ENCODE assay signal across 8 mouse cellular contexts in the genomic region with DNA sequence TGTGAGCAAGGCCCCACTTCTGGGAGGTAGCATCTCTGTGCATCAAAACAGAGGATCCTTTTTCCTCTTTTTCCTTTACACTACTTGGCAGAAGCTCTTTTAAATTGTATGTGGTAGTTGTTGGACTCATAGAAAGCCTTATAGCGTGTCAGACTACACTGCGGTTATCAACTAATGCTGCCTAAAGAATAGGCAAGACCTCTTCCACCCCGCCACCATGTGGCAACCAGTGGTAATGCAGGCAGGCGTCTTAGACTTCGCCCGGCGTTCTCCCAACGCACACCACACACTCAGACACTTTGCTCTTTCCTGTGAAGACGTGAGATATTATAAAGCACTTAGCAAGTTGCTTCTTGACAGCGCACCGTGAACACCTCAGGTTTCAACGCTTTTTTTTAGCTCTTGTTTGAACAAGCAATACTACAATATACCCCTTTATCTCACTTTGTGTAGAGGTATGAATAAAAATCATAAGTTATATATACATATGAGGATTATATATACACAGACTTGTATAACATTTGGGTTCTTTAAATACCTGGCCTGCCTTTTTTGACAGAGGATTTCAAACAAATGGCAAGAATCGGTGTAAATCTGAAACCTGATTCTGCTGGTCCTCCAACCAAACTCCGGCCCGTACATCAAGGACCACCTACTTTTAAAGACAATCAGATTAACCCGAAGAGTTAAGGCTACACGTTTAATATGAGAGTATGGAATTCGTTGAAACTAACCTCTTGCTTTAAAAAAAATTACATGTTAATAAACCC. TPM values are rescaled to one million over a fixed set of nuclear protein-coding genes. Genes with fewer than 3 reads are reported as not detected.
A peak's percentile ranks its signal among the peaks of the same experiment; 100 is the strongest.
DNase-seq lines count a peak whose midpoint lies in the region; ATAC-seq and TF ChIP-seq lines count a peak whose summit lies in the region.

No protein-coding gene starts in this region.

- ATAC-seq in forebrain, embryonic 11.5 days (replicated peaks; ENCODE audit: low FRiP score), result peak; percentile 26; the same call in 1 of the 2 replicates
- ATAC-seq in lung, embryonic 15.5 days (ENCODE audit: borderline replicate concordance, extremely low read depth, low FRiP score, low TSS enrichment), result 0 out of 2 replicates have a peak, but pooled peaks have one; percentile 50

- H3K9ac ChIP-seq in CH12.LX (ENCODE audit: insufficient read depth, low read depth), result no peak overlapping the region
- H3K9ac ChIP-seq in forebrain, embryonic 11.5 days (ENCODE audit: low read length), result no peak overlapping the region
- H3K9ac ChIP-seq in lung, embryonic 15.5 days, result no peak overlapping the region

- 13% methylated on average over 18 of the region's 18 CpGs for WGBS in forebrain, embryonic 11.5 days
- WGBS in lung, embryonic 15.5 days, result 8% methylated on average over 18 of the region's 18 CpGs
- WGBS in thymus, adult 2 months, result 13% methylated on average over 18 of the region's 18 CpGs

- no peaks in the 10 kb centered on the region for H3K36me3 ChIP-seq in CH12.LX (replicated peaks in 1 of 2; ENCODE audit: control insufficient read depth in 1 of 2, insufficient read depth in 1 of 2, low read length in 1 of 2)
- H3K36me3 ChIP-seq in forebrain, embryonic 11.5 days (ENCODE audit: control insufficient read depth, insufficient read depth, low read length), result no peaks in the 10 kb centered on the region
- H3K36me3 ChIP-seq in lung, embryonic 15.5 days, result no peaks in the 10 kb centered on the region
- H3K36me3 ChIP-seq in thymus, adult 2 months (ENCODE audit: control insufficient read depth, insufficient read depth, low read length), result no peaks in the 10 kb centered on the region

- no peak for TF ChIP-seq POLR2A in CH12.LX (IDR thresholded peaks at IDR 0.05; ENCODE audit: low read depth, low read length)
- TF ChIP-seq POLR2A in thymus, adult 2 months (IDR thresholded peaks at IDR 0.05; ENCODE audit: control insufficient read depth, extremely low read depth, insufficient read depth, low read length, poor library complexity), result no peak

- H3K4me3 ChIP-seq in CH12.LX (replicated peaks in 1 of 3; ENCODE audit: low read depth in 2 of 3, low read length in 2 of 3, poor library complexity in 1 of 3), result no peak overlapping the region
- H3K4me3 ChIP-seq in forebrain, embryonic 11.5 days (ENCODE audit: low read depth, low read length), result no peak overlapping the region
- H3K4me3 ChIP-seq in layer of hippocampus, adult 2 months, result no peak overlapping the region
- no peak overlapping the region for H3K4me3 ChIP-seq in lung, embryonic 15.5 days
- no peak overlapping the region for H3K4me3 ChIP-seq in thymus, adult 2 months (ENCODE audit: control insufficient read depth, insufficient read depth, low read length)

- no peaks in the 10 kb centered on the region for H3K79me2 ChIP-seq in CH12.LX (replicated peaks; ENCODE audit: control insufficient read depth, extremely low read depth, insufficient read depth, poor library complexity, severe bottlenecking)

- TF ChIP-seq RAD21 in CH12.LX (IDR thresholded peaks at IDR 0.05; ENCODE audit: low read depth, low read length), result peak; percentile 82

- peaks cover 3 to 32% of the 10 kb centered on the region in 2 experiments; a peak in 3 of 4 replicates for H3K4me1 ChIP-seq in CH12.LX (ENCODE audit: control insufficient read depth in 1 of 2, insufficient read depth in 2 of 2)
- no peaks in the 10 kb centered on the region; the same call in 1 of the 2 replicates for H3K4me1 ChIP-seq in forebrain, embryonic 11.5 days (replicated peaks; ENCODE audit: control insufficient read depth, insufficient read depth, low read length)
- peaks cover 8% of the 10 kb centered on the region for H3K4me1 ChIP-seq in lung, embryonic 15.5 days
- no peaks in the 10 kb centered on the region; the same call in 1 of the 2 replicates for H3K4me1 ChIP-seq in thymus, adult 2 months (replicated peaks; ENCODE audit: control insufficient read depth, insufficient read depth, low read length)

- peak overlapping the region; percentile 68; the same call in 1 of the 2 replicates for H3K4me2 ChIP-seq in CH12.LX (ENCODE audit: insufficient read depth, low read depth, poor library complexity, severe bottlenecking)
- no peak overlapping the region for H3K4me2 ChIP-seq in forebrain, embryonic 11.5 days (ENCODE audit: low read depth, low read length, severe bottlenecking)
- peak overlapping the region; percentile 52; the same call in 1 of the 2 replicates for H3K4me2 ChIP-seq in lung, embryonic 15.5 days

- in situ Hi-C loops in CH12.LX (cut with MboI; ENCODE audit: low pct_ligation_motif_present, low pct_unique_long_range_greater_than_20kb, low sequenced_read_pairs), result loop anchor here (5.0 to 25.0 kb wide), 6 partner anchors 149 to 491 kb away; partner anchors contain the start of gene Pou2f1

- no peak overlapping the region for H3K27ac ChIP-seq in CH12.LX (ENCODE audit: insufficient read depth, low read depth)
- H3K27ac ChIP-seq in forebrain, embryonic 11.5 days (ENCODE audit: low read depth, low read length), result no peak overlapping the region
- no peak overlapping the region for H3K27ac ChIP-seq in layer of hippocampus, adult 2 months
- H3K27ac ChIP-seq in lung, embryonic 15.5 days, result no peak overlapping the region
- no peak overlapping the region for H3K27ac ChIP-seq in thymus, adult 2 months (ENCODE audit: control insufficient read depth, insufficient read depth, low read length)

- DNase-seq in CH12.LX (ENCODE audit: extremely low read depth), result peak; percentile 76
- DNase-seq in c-Kit-negative CD71-positive TER-119-positive erythroid progenitor cells, embryonic 14.5 days (ENCODE audit: low read depth, low spot score), result peak; percentile 43
- DNase-seq in forebrain, embryonic 11.5 days (ENCODE audit: low spot score), result peak; percentile 95
- DNase-seq in heart, postnatal 14 days, result peak; percentile 87 to 95
- DNase-seq in layer of hippocampus, adult 2 months (ENCODE audit: low spot score in 2 of 2), result peak; percentile 80 to 97
- peak; percentile 55 for DNase-seq in ovary, adult 18-20 months (ENCODE audit: low spot score)
- peak; percentile 93 for DNase-seq in thymus, adult 2 months

- no peaks in the 10 kb centered on the region for H3K9me3 ChIP-seq in CH12.LX (replicated peaks; ENCODE audit: low read length)
- H3K9me3 ChIP-seq in forebrain, embryonic 11.5 days (ENCODE audit: control insufficient read depth, low read length), result no peaks in the 10 kb centered on the region
- H3K9me3 ChIP-seq in lung, embryonic 15.5 days, result no peaks in the 10 kb centered on the region

- dilution Hi-C loops in CH12.LX (cut with MboI; ENCODE audit: extremely low pct_ligation_motif_present, extremely low pct_unique_long_range_greater_than_20kb, low sequenced_read_pairs), result no loop called here

- intact Hi-C loops in heart, postnatal 14 days (cut with DNase I), result loop anchor here (1.0 to 10.0 kb wide), 9 partner anchors 51 to 519 kb away; partner anchors contain the start of gene Mpzl1

- TF ChIP-seq CTCF in CH12.LX (conservative IDR thresholded peaks at IDR 0.05 in 1 of 2, IDR thresholded peaks at IDR 0.05 in 1 of 2; ENCODE audit: low read depth in 2 of 2, low read length in 2 of 2), result peak; percentile 93 to 96
- peak; percentile 99; the same call in 1 of the 2 replicates for TF ChIP-seq CTCF in layer of hippocampus, adult 2 months (conservative IDR thresholded peaks at IDR 0.05)
- TF ChIP-seq CTCF in thymus, adult 2 months (IDR thresholded peaks at IDR 0.05; ENCODE audit: borderline replicate concordance, control insufficient read depth, extremely low read depth, insufficient read depth, low read length, poor library complexity), result peak; percentile 89

- H3K27me3 ChIP-seq in CH12.LX (replicated peaks), result peaks cover 28% of the 10 kb centered on the region
- H3K27me3 ChIP-seq in forebrain, embryonic 11.5 days (ENCODE audit: control insufficient read depth, insufficient read depth, low read length), result peaks cover 4% of the 10 kb centered on the region
- peaks cover 28% of the 10 kb centered on the region for H3K27me3 ChIP-seq in lung, embryonic 15.5 days
- peaks cover 3% of the 10 kb centered on the region; the same call in 1 of the 2 replicates for H3K27me3 ChIP-seq in thymus, adult 2 months (ENCODE audit: control insufficient read depth, insufficient read depth, low read length)

- no peak for TF ChIP-seq EP300 in CH12.LX (IDR thresholded peaks at IDR 0.05; ENCODE audit: low read length)

TF ChIP-seq in CH12.LX, 34 proteins besides CTCF, POLR2A, EP300 and RAD21 (continues in another document):
- TF ChIP-seq SMC3 (IDR thresholded peaks at IDR 0.05; ENCODE audit: low read depth, low read length), result peak; percentile 97
- TF ChIP-seq USF2 (conservative IDR thresholded peaks at IDR 0.05; ENCODE audit: low read depth, low read length), result no peak
- 0 out of 2 replicates have a peak, but pooled peaks have one; percentile 29 for TF ChIP-seq ELF1 (IDR thresholded peaks at IDR 0.05; ENCODE audit: low read depth, low read length)
- no peak; the same call in 1 of the 2 replicates for TF ChIP-seq HCFC1 (IDR thresholded peaks at IDR 0.05; ENCODE audit: low read depth, low read length)
- no peak for TF ChIP-seq JUN (IDR thresholded peaks at IDR 0.05; ENCODE audit: insufficient read depth, low read depth, low read length)
- TF ChIP-seq ETS1 (conservative IDR thresholded peaks at IDR 0.05; ENCODE audit: low read depth, low read length), result no peak
- TF ChIP-seq ZC3H11A (IDR thresholded peaks at IDR 0.05; ENCODE audit: low read depth, low read length), result peak; percentile 71
- no peak for TF ChIP-seq TBP (conservative IDR thresholded peaks at IDR 0.05; ENCODE audit: low read depth, low read length)
- TF ChIP-seq GABPA (IDR thresholded peaks at IDR 0.05; ENCODE audit: insufficient replicate concordance, low read depth, low read length), result no peak
- TF ChIP-seq MAX (IDR thresholded peaks at IDR 0.05; ENCODE audit: low read length), result peak; percentile 54; the same call in 1 of the 2 replicates

RNA-seq across cellular contexts. Expression of gene Gpa33, which starts 23.5 kb away (rescaled TPM):
- total RNA-seq in CH12.LX (2012; rRNA removed) (0.04 TPM in 1 of 2 replicates, not detected in the other), CH12.LX (2014; rRNA removed) (not detected in 2 replicates)
- polyA plus RNA-seq in CH12.LX (2012; ENCODE audit: insufficient read length, low read depth), result not detected in 2 replicates
- polyA plus RNA-seq in forebrain, embryonic 11.5 days (2014; fragmentation: Nextera tagmentation; extraction: Ambion mirVana), result 0.12 and 0.20 TPM in 2 replicates
- not detected for total RNA-seq in heart, postnatal 14 days (2021)
- not detected for total RNA-seq in layer of hippocampus, adult 2 months (2021)
- not detected in 2 replicates for polyA plus RNA-seq in lung, embryonic 15.5 days (2015; fragmentation: Nextera tagmentation; extraction: Ambion mirVana)
- polyA plus RNA-seq in thymus, adult 2 months (2012; rRNA removed), result 3.8 TPM in 2 replicates

RNA-seq across cellular contexts. Expression of gene Dusp27, which starts 25.8 kb away (rescaled TPM):
- total RNA-seq in CH12.LX (2012; rRNA removed), result not detected in 2 replicates
- not detected in 2 replicates for total RNA-seq in CH12.LX (2014; rRNA removed)
- 0.06 TPM in 1 of 2 replicates, not detected in the other for polyA plus RNA-seq in CH12.LX (2012; ENCODE audit: insufficient read length, low read depth)
- 1.8 and 2.2 TPM in 2 replicates for polyA plus RNA-seq in forebrain, embryonic 11.5 days (2014; fragmentation: Nextera tagmentation; extraction: Ambion mirVana)
- total RNA-seq in heart, postnatal 14 days (2021), result 10 to 100 TPM; 44.1 to 44.9 TPM
- total RNA-seq in layer of hippocampus, adult 2 months (2021), result not detected
- polyA plus RNA-seq in lung, embryonic 15.5 days (2015; fragmentation: Nextera tagmentation; extraction: Ambion mirVana), result 3.3 and 4.5 TPM in 2 replicates
- polyA plus RNA-seq in thymus, adult 2 months (2012; rRNA removed), result 0.08 and 0.32 TPM in 2 replicates

Comparison
In these comparisons a context has a peak if more than half of its experiments do, and no peak if none do; other contexts are left out.
1. DNase-seq: peak in every context shown above with its lines; median percentile 95 in forebrain, embryonic 11.5 days; 93 in thymus, adult 2 months; 91 in heart, postnatal 14 days; 88 in layer of hippocampus, adult 2 months; 76 in CH12.LX; 55 in ovary, adult 18-20 months; 43 in c-Kit-negative CD71-positive TER-119-positive erythroid progenitor cells, embryonic 14.5 days.